Mouse (Mus musculus) neural tube, embryonic 14.5 days (tissue): ENCODE data around the gene Kctd18. TPM values are rescaled to one million over a fixed set of nuclear protein-coding genes. Genes with fewer than 3 reads are reported as not detected.
A peak's percentile ranks its signal among the peaks of the same experiment; 100 is the strongest.
"Not testable (repeated sequence)": the region's sequence is repeated elsewhere in the genome, so short reads cannot be mapped to it uniquely, and the experiment has no call there.

ENCODE experiments used
- ATAC-seq: fragments of 200-750 bp; cut with Nextera tagmentation; 2 replicates; pipeline ENCODE4 v1.8.0; 2017; ENCODE audit warnings: low read depth, mild to moderate bottlenecking, moderate TSS enrichment, moderate library complexity
- H3K27ac ChIP-seq: fragments of 300-500 bp; sonication (generic); 2 replicates; pipeline ENCODE4 v1.5.1; 2014; ENCODE audit warnings: low read depth, mild to moderate bottlenecking, control low read depth, low read length, moderate library complexity, mixed read lengths
- H3K27me3 ChIP-seq: fragments of 300-500 bp; sonication (generic); 2 replicates; pipeline ENCODE4 v1.6.1; 2014; ENCODE audit warnings: low read length; ENCODE audit not compliant: control insufficient read depth, insufficient read depth
- H3K36me3 ChIP-seq: fragments of 300-500 bp; sonication (generic); 2 replicates; pipeline ENCODE4 v1.6.1; 2014; ENCODE audit warnings: low read length, mixed read lengths; ENCODE audit not compliant: control insufficient read depth, insufficient read depth
- H3K4me1 ChIP-seq: fragments of 300-500 bp; sonication (generic); 2 replicates; pipeline ENCODE4 v1.6.1; 2014; ENCODE audit warnings: low read length; ENCODE audit not compliant: control insufficient read depth, insufficient read depth
- H3K4me2 ChIP-seq: fragments of 300-500 bp; sonication (generic); 2 replicates; pipeline ENCODE4 v1.6.1; 2014; ENCODE audit warnings: mild to moderate bottlenecking, low read depth, low read length, control low read depth
- H3K4me3 ChIP-seq: fragments of 300-500 bp; sonication (generic); 2 replicates; pipeline ENCODE4 v1.5.1; 2014; ENCODE audit warnings: low read depth, low read length, control low read depth, mixed read lengths
- H3K9ac ChIP-seq: fragments of 300-500 bp; sonication (generic); replicated peaks from 2 replicates; pipeline ENCODE4 v1.6.1; 2014; ENCODE audit warnings: low read depth, mild to moderate bottlenecking, control low read depth, low read length, mixed read lengths
- H3K9me3 ChIP-seq: fragments of 300-500 bp; sonication (generic); 2 replicates; pipeline ENCODE4 v1.6.1; 2016; ENCODE audit warnings: low read length; ENCODE audit not compliant: control insufficient read depth
- WGBS: fragments of 180-500 bp; shearing (Covaris S2); extraction: QIAGEN DNeasy Blood & Tissue Kit; methylation state at CpG from one replicate; pipeline ENCODE4 v1.1.7; 2014; 5-methylcytosine and 5-hydroxymethylcytosine counted together
- polyA plus RNA-seq: library from polyadenylated mRNA; unstranded; fragments of >200 nt; fragmentation: Nextera tagmentation; extraction: Ambion mirVana; gene quantifications from 2 replicates; pipeline ENCODE4 v1.2.1, GENCODE M21; 2014

Kctd18 gene
- polyA plus RNA-seq, 1 experiment from 2014 or later, result 25.7 TPM

DNA sequence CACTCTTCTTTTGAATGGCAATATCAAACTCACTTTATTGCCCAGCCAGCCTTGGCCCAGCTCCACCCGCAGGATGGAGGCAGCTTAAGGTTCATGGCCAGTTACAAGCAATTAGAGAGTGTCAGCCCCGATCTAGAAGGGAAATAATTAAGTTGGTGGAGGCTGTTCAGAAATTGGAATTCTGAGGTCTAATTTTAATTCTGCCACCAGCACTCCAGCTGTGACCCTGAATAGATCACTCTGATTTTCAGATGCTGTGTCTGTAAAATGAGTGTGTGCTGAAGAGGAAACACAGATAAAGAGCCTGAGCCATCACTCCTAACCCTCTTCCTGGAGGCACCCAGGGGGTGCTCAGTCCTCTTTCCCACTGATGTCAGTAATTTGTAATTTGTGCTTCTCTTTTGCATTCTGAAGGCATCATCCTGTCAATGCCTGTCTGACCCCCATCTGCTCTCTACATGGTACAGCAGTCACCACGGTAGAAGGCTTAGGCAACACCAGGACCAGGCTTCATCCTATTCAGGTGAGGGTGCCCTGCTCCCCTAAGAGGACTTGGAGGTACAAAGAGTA, 28.1 kb upstream of the Kctd18 start:
- ATAC-seq, result peak; percentile 60
- no peak overlapping the region for H3K9ac ChIP-seq

DNA sequence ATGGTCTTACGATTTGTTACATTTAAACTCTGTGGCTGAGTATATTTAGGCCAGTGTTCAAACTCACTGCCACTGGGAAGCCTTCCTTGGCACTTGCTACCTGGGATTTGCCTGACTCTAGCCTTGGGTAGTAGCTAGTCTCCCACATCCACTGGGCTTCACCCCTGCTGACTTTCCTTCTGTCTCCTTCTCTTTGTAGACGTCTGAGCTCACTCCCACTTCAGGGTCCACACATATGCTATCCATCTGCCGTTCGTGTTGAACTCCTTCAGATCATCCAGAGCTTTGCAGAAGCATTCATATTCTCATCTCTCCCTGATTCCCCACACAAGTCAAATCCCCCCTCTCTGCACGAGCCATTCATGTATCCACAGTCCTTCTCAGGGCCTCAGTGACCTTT, 26.8 kb upstream of the Kctd18 start:
- H3K9me3 ChIP-seq, result no peaks in the 10 kb centered on the region
- WGBS, result 76% methylated on average over 5 of the region's 5 CpGs
- no peak overlapping the region for H3K4me3 ChIP-seq
- no peak overlapping the region for H3K9ac ChIP-seq
- no peak overlapping the region for H3K27ac ChIP-seq
- H3K4me1 ChIP-seq, result no peaks in the 10 kb centered on the region
- no peak overlapping the region for H3K4me2 ChIP-seq
- no peaks in the 10 kb centered on the region for H3K27me3 ChIP-seq
- ATAC-seq, result no peak
- H3K36me3 ChIP-seq, result no peaks in the 10 kb centered on the region

More for the DNA sequence above, 28.1 kb upstream of the Kctd18 start:
- no peaks in the 10 kb centered on the region for H3K36me3 ChIP-seq
- H3K9me3 ChIP-seq, result no peaks in the 10 kb centered on the region
- H3K4me3 ChIP-seq, result no peak overlapping the region
- WGBS, result 26% methylated on average over 3 of the region's 3 CpGs
- H3K27ac ChIP-seq, result no peak overlapping the region
- no peaks in the 10 kb centered on the region for H3K27me3 ChIP-seq
- H3K4me2 ChIP-seq, result no peak overlapping the region
- H3K4me1 ChIP-seq, result no peaks in the 10 kb centered on the region

DNA sequence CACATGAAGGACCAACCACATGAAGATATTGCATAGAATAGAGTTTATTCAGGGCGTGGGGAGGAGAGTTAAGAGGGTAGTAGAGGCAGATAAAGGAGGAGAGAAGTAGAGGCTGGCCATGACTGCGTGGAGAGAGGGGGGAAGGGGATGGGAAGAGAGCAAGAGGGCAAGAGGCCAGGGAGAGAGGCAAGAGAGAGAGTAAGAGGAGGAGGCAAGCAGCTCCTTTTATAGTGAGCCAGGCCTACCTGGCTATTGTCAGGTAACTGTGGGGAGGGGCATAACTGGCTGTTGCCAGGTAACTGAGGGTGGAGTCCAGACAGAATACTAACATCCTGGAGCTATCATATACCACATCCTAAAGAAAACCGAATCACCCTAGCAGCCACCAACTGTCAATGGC, 26.3 kb upstream of the Kctd18 start:
- Histone ChIP-seq H3K4me2 (no peak overlapping the region), H3K27ac (no peak overlapping the region), H3K27me3 (no peaks in the 10 kb centered on the region), H3K9me3 (no peaks in the 10 kb centered on the region), H3K36me3 (no peaks in the 10 kb centered on the region), H3K4me1 (no peaks in the 10 kb centered on the region), H3K9ac (no peak overlapping the region), H3K4me3 (no peak overlapping the region)
- 72% methylated on average over 3 of the region's 3 CpGs for WGBS
- no peak for ATAC-seq

DNA sequence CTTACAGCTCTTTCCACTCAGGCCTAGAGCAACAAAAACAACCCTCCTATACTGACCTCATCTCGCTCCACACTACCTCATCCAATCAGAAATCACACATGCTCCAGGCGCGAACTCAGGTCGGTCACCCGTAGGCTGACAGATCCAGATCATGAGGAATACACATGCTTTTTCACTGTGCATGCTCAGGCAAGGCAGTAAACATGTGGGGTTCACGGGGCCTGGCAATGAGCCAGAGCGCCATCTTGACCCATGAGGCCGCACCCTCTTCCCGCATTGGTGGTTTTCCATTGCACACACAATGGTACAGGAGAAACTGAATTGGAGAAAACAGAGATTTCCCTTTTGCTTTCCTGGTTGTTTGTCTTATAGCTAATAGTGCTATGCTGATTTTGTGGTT, 18.6 kb upstream of the Kctd18 start:
- H3K4me3 ChIP-seq, H3K36me3 ChIP-seq, ATAC-seq, H3K9ac ChIP-seq, H3K9me3 ChIP-seq, H3K4me1 ChIP-seq, H3K27ac ChIP-seq, H3K27me3 ChIP-seq, H3K4me2 ChIP-seq: not testable (repeated sequence)
- 92% methylated on average over 9 of the region's 9 CpGs for WGBS

DNA sequence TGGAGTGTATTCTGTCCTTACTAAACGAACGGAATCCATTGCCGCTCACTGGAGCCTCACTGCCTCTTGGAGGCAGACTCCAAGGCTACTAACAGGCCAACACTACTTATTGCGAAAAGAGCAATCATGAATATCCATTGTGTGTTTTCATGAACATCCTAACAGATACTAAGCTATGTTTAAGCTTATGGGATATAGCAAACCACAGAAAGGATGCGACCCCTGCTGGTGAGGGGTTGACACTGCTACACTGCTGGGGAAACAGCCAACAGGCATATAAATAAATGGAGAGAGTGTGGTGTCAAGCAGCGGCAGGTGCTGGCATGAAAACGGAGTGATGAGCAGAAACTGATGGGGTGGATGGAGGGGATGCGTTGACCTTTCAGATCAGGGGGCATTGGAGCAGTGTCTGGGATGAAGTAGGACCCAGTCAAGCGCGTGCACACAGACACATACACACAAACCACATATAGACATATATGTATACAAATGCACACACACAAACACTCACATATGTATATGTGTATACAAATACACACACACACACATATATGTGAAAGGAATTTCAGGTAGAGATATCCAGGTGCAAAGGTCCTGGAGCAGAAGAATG, 12.5 kb upstream of the Kctd18 start:
- ATAC-seq, result peak; percentile 71
- H3K4me1 ChIP-seq, result no peaks in the 10 kb centered on the region
- H3K9me3 ChIP-seq, result no peaks in the 10 kb centered on the region
- WGBS, result 57% methylated on average over 10 of the region's 10 CpGs
- 0 out of 2 replicates have a peak overlapping the region, but pooled peaks have one; percentile 2 for H3K27ac ChIP-seq
- H3K4me3 ChIP-seq, result no peak overlapping the region
- no peaks in the 10 kb centered on the region for H3K27me3 ChIP-seq
- H3K9ac ChIP-seq, result no peak overlapping the region
- no peaks in the 10 kb centered on the region for H3K36me3 ChIP-seq
- H3K4me2 ChIP-seq, result no peak overlapping the region

DNA sequence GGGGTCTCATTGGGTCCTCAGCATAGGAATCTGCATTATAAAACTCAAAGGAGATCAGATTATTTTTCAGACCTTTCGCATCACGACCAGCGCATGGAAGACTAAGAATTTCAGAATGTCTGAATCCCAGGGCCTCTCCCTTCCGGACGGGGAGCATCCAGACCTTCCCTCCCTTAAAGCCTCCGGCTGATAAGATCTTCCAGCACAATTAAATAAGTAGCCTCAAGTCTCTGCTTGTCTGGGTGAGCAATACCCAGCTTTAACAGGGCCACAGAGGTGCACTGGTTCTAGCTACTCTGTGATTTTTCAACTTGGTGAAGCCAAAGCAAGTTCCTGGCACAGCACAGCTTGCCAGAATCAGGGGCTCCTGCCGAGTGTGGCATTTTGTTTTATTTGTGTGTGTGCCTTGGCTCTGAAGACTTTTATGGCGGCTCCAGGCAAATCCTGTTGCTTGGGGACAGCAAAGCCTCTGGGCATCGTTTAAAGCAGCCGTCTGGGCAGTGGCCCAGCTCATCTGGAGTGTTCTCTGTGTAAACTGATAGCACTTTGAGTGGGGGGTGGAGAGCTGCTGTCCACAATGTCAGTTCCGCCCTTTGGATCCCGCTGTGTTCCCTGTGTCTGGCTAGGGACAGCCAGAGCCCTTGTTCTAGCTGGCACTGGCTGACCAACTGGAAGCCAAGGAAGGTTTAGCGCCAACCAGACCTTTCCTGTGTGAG, 11.6 kb upstream of the Kctd18 start:
- Histone ChIP-seq H3K9ac (no peak overlapping the region), H3K27ac (no peak overlapping the region)

DNA sequence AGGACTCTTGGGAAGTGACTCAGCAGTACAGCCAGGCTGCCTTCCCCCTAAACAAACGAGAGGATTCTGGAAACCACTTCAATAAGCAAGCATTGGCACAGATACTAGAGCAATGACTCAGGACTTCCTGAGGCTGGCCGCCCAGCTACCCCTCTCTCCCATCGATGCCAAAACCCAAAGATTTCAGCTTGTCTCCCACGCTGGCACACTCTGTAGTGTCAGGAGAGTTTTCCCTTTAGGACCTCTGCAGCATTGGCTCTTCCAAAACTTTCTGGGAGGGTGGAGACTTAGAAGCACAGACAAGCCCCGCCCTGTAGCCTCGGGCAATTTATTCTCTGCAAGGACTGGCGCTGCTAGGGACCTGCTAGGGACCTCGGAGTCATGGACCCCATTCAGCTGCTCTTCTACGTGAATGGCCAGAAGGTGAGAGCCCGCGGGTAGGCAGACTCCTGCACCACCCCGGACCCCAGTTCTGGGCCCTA, 10.9 kb upstream of the Kctd18 start, which contains the start of gene Aox1:
Gene Aox1 (plus strand): TSS at position 296 of the 482 bp plus-strand sequence.
- 12% methylated on average over 12 of the region's 12 CpGs for WGBS
- Histone ChIP-seq H3K4me3 (no peak within 1 kb of the TSS), H3K4me2 (peak within 1 kb of the TSS; percentile 17; the same call in 1 of the 2 replicates), H3K4me1 (no peaks in the 10 kb centered on the region), H3K9me3 (no peaks in the 10 kb centered on the region), H3K27ac (0 out of 2 replicates have a peak within 1 kb of the TSS, but pooled peaks have one; percentile 2), H3K9ac (no peak within 1 kb of the TSS), H3K27me3 (no peaks in the 10 kb centered on the region), H3K36me3 (no peaks in the 10 kb centered on the region)
- ATAC-seq, result 0 out of 2 replicates have a peak, but pooled peaks have one; percentile 55

More for the DNA sequence above, 11.6 kb upstream of the Kctd18 start:
- WGBS, result 22% methylated on average over 13 of the region's 13 CpGs
- H3K4me3 ChIP-seq, result no peak overlapping the region
- peak; percentile 89 for ATAC-seq
- H3K27me3 ChIP-seq, result no peaks in the 10 kb centered on the region
- H3K36me3 ChIP-seq, result no peaks in the 10 kb centered on the region
- H3K4me1 ChIP-seq, result no peaks in the 10 kb centered on the region
- H3K4me2 ChIP-seq, result peak overlapping the region; percentile 17; the same call in 1 of the 2 replicates
- no peaks in the 10 kb centered on the region for H3K9me3 ChIP-seq

DNA sequence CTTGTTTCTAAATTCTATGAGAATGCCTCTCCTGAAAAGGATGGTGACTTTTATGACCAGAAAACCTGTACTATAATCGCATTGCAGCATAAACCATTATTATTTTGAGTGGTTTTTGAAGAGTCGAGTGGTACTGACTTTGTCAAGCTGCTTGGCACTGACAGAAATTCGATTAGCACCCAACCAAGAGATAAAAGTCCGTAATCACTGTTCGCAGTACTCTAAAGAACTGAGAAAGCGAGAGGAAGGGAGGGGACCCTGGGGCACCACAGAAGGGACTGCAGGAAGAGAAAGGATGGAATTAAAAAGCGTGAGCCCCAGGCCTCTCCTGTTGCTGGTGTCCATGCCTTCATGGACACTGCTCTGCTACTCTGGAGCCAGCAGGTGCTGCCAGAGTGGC, 9.0 kb upstream of the Kctd18 start:
- H3K9ac ChIP-seq, result no peak overlapping the region
- no peaks in the 10 kb centered on the region for H3K9me3 ChIP-seq
- no peaks in the 10 kb centered on the region for H3K36me3 ChIP-seq
- 88% methylated on average over 7 of the region's 7 CpGs for WGBS
- ATAC-seq, result no peak
- no peak overlapping the region for H3K4me2 ChIP-seq
- H3K4me3 ChIP-seq, result no peak overlapping the region
- H3K27ac ChIP-seq, result no peak overlapping the region
- H3K27me3 ChIP-seq, result no peaks in the 10 kb centered on the region
- H3K4me1 ChIP-seq, result no peaks in the 10 kb centered on the region

DNA sequence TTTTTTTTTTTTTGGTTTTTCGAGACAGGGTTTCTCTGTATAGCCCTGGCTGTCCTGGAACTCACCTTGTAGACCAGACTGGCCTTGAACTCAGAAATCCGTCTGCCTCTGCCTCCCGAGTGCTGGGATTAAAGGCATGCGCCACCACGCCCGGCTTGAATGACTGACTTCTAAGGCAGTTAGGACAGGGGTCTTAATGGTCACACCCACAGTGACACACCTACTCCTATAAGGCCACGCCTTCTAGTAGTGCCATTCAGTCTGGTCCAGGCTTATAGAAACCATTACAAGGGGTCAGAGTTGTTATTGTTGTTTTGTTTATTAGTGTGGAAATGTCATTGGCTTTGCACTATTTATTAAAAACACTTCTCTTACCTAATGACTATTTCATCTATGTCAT, 12.4 kb downstream of the Kctd18 start:
- not testable (repeated sequence) for ATAC-seq, H3K9me3 ChIP-seq
- 95% methylated on average over 6 of the region's 7 CpGs for WGBS

More for the DNA sequence above, 12.4 kb downstream of the Kctd18 start:
- not testable (repeated sequence) for H3K27ac ChIP-seq, H3K4me2 ChIP-seq, H3K27me3 ChIP-seq, H3K4me1 ChIP-seq, H3K4me3 ChIP-seq, H3K36me3 ChIP-seq, H3K9ac ChIP-seq
